Mouse (Mus musculus) heart, embryonic 11.5 days (tissue): ENCODE results near the gene Polr3gl. TPM values are rescaled to one million over a fixed set of nuclear protein-coding genes. Genes with fewer than 3 reads are reported as not detected.

ENCODE experiments used
- ATAC-seq: fragments of 200-750 bp; cut with Nextera tagmentation; replicated peaks from 2 replicates; pipeline ENCODE4 v1.8.0; 2017; ENCODE audit warnings: moderate library complexity; ENCODE audit not compliant: insufficient number of reproducible peaks, low FRiP score, low TSS enrichment
- H3K27ac ChIP-seq: fragments of 300-500 bp; sonication (generic); 2 replicates; pipeline ENCODE4 v1.5.1; 2014; ENCODE audit warnings: mild to moderate bottlenecking, low read depth, low read length
- H3K27me3 ChIP-seq: fragments of 300-500 bp; sonication (generic); 2 replicates; pipeline ENCODE4 v1.6.1; 2014; ENCODE audit warnings: mild to moderate bottlenecking, low read length, mixed read lengths; ENCODE audit not compliant: control insufficient read depth, insufficient read depth
- H3K36me3 ChIP-seq: fragments of 300-500 bp; sonication (generic); 2 replicates; pipeline ENCODE4 v1.6.1; 2014; ENCODE audit warnings: mild to moderate bottlenecking, low read length, moderate library complexity, mixed read lengths; ENCODE audit not compliant: control insufficient read depth, insufficient read depth
- H3K4me1 ChIP-seq: fragments of 300-500 bp; sonication (generic); 2 replicates; pipeline ENCODE4 v1.6.1; 2014; ENCODE audit warnings: low read length; ENCODE audit not compliant: control insufficient read depth, insufficient read depth
- H3K4me2 ChIP-seq: fragments of 300-500 bp; sonication (generic); 2 replicates; pipeline ENCODE4 v1.6.1; 2014; ENCODE audit warnings: mild to moderate bottlenecking, moderate library complexity
- H3K4me3 ChIP-seq: fragments of 300-500 bp; sonication (generic); 2 replicates; pipeline ENCODE4 v1.5.1; 2014; ENCODE audit warnings: low read depth, low read length
- H3K9ac ChIP-seq: fragments of 300-500 bp; sonication (generic); 2 replicates; pipeline ENCODE4 v1.6.1; 2014; ENCODE audit warnings: mild to moderate bottlenecking, low read depth, low read length, moderate library complexity
- H3K9me3 ChIP-seq: fragments of 300-500 bp; sonication (generic); replicated peaks from 2 replicates; pipeline ENCODE4 v1.6.1; 2016; ENCODE audit warnings: low read length; ENCODE audit not compliant: control insufficient read depth
- WGBS: fragments of 180-500 bp; shearing (Covaris S2); extraction: QIAGEN DNeasy Blood & Tissue Kit; methylation state at CpG from one replicate; pipeline ENCODE4 v1.1.7; 2014; ENCODE audit not compliant: insufficient replicate concordance; 5-methylcytosine and 5-hydroxymethylcytosine counted together
- polyA plus RNA-seq: library from polyadenylated mRNA; unstranded; fragments of >200 nt; fragmentation: Nextera tagmentation; extraction: Ambion mirVana; gene quantifications from 2 replicates; pipeline ENCODE4 v1.2.1, GENCODE M21; 2014

Polr3gl gene
- polyA plus RNA-seq, 1 experiment from 2014 or later = 23.8 TPM

DNA sequence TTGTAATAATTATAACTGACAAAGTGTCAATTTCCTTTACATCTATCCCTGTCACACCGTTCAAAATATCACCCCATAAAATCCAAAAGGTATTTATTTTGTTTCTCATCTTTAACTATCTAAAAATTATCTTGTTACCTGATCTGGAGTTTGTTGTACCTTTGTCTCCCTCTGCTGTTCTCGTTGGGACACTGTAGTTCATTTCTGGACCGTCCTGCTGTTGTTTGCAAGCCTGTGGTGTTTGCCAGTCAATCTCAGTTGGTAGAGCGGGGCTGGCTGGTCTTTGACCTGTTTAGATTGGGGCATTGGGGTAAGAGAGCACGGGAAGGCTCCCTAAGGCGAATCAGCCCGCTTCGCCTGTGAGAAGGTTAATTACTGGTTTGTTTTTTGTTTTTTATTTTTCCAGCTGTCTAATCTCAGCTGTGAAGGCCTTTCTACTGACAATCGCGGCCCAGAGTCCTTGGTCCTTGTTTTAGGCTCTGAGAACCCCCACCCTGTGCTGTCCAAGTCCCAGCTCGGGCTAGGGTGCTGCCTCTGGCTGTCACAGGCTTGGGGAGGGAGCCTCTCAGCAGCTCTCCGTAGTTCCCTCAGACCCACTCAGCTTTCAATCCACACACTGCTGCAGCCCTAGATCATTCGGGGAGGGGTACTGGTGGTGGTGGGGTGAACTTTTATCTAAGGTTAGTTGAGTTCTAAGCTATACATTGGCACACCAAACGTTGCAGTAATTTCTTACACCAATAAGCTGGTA lies 52.5 kb downstream of the Polr3gl start:
- no peaks in the 10 kb centered on the region for H3K9me3 ChIP-seq
- H3K27me3 ChIP-seq = peaks cover 5% of the 10 kb centered on the region; the same call in 1 of the 2 replicates

DNA sequence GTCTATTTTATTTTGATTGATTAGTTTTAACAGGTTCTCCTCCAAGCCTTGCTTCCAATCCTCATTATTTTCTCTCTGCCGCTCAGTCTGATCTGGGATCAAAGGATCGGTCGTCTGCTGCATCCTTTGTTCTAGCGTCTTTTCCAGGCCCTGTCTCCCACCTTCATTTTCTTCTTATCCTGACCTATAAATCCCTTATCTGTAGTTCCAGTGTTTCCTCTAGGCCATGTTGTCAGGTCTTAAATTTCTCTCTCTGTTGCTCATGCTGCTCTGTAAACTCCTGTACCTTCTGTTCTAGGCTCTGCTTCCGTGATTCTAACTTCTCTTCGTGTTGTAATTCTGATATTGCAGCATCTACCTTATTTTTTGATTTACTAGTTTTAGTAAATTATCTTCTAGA lies 53.2 kb downstream of the Polr3gl start:
- no peaks in the 10 kb centered on the region for H3K9me3 ChIP-seq
- no peak overlapping the region for H3K27ac ChIP-seq
- H3K9ac ChIP-seq = no peak overlapping the region
- no peak overlapping the region for H3K4me3 ChIP-seq
- H3K4me2 ChIP-seq = no peak overlapping the region
- H3K27me3 ChIP-seq = peaks cover 5% of the 10 kb centered on the region; the same call in 1 of the 2 replicates
- 40% methylated on average over 6 of the region's 6 CpGs for WGBS
- H3K4me1 ChIP-seq = no peaks in the 10 kb centered on the region
- H3K36me3 ChIP-seq = no peaks in the 10 kb centered on the region
- ATAC-seq = no peak

More for the DNA sequence above, 52.5 kb downstream of the Polr3gl start:
- WGBS = 18% methylated on average over 14 of the region's 14 CpGs
- no peak overlapping the region for H3K4me2 ChIP-seq
- H3K4me1 ChIP-seq = no peaks in the 10 kb centered on the region
- H3K4me3 ChIP-seq = no peak overlapping the region
- H3K9ac ChIP-seq = no peak overlapping the region
- no peaks in the 10 kb centered on the region for H3K36me3 ChIP-seq
- H3K27ac ChIP-seq = no peak overlapping the region
- ATAC-seq = no peak

DNA sequence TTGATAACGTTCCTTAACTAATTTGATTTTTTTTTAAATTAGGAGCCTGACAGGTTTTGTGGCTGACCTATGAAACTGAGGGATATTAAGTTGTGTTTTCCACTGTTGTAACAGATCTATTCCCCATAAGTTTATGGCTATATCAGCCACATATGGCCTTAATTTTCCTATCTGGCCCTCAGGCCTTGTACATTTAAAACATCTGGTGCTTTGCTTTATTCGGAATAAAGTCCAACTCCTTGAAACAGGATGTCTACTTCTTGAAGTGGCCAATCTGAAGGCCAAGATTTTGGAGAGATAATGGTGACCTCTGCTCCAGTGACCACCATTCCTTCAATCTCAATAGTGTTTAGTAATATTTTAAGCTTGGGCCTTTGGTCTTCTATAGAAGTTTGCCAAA lies 54.7 kb downstream of the Polr3gl start:
- H3K9ac ChIP-seq = no peak overlapping the region
- H3K27me3 ChIP-seq = peaks cover 5% of the 10 kb centered on the region; the same call in 1 of the 2 replicates
- 67% methylated on average over 2 of the region's 2 CpGs for WGBS
- no peak for ATAC-seq
- no peaks in the 10 kb centered on the region for H3K36me3 ChIP-seq
- no peak overlapping the region for H3K4me2 ChIP-seq
- no peaks in the 10 kb centered on the region for H3K4me1 ChIP-seq
- H3K27ac ChIP-seq = no peak overlapping the region
- no peak overlapping the region for H3K4me3 ChIP-seq
- no peaks in the 10 kb centered on the region for H3K9me3 ChIP-seq

DNA sequence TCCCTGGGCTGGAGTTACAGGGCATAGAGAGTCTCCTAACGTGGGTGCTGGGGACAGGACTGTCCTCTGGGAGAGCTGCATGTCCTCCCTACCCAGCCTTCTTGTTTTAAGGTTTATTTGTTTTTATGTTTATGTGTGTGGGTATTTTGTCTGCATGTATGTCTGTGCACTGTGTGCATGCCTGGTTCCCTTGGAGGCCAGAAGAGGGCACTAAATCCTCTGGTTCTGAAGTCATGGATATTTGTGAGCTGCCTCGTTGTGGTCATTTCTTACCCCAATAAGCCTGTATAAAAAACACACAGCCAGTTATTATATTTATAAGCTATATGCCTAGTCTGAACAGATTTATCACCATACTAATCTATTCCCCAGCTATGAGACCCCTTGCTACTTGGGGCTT lies 59.7 kb downstream of the Polr3gl start:
- WGBS = 50% methylated on average over 2 of the region's 2 CpGs
- Histone ChIP-seq H3K27ac (no peak overlapping the region), H3K4me2 (no peak overlapping the region), H3K9ac (no peak overlapping the region), H3K9me3 (no peaks in the 10 kb centered on the region), H3K4me3 (no peak overlapping the region), H3K36me3 (no peaks in the 10 kb centered on the region), H3K27me3 (no peaks in the 10 kb centered on the region), H3K4me1 (no peaks in the 10 kb centered on the region)
- ATAC-seq = no peak

DNA sequence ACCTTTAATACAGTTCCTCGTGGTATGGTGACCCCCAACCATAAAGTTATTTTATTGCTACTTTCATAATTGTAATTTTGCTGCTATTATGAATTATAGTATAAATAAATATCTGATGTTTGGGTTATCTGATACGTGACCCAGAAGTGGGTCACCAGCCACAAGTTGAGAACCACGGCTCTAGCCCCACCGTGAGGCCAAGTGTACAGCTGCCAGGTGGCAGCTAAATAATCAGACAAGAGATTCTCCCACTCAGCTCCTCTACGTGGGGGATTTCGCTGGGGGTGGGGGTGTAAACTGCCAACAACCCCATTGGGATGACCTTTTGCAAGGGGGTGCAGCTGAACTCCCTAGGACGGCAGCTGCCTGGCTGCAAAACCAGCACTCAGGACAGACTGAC lies 61.9 kb downstream of the Polr3gl start:
- 47% methylated on average over 7 of the region's 7 CpGs for WGBS

DNA sequence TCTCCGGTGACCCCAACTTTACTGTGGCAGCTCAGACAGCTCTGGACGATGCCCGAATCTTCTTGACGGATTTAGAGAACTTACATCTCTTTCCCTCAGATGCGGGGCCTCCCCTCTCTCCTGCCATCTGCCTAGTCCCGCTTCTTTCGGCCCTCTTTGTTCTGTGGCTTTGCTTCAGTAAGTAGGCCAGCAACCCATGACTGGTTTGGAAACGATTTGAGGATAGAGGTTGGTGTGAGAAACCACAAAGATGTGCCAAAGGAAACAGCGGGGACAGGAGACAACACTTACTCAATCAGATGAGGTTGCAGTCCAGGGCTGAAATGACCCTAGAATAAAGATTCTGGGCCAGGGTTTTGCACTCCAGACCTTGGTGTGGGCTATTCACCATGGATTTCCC lies 65.5 kb downstream of the Polr3gl start:
- Histone ChIP-seq H3K27ac (no peak overlapping the region), H3K4me2 (no peak overlapping the region), H3K4me3 (no peak overlapping the region), H3K27me3 (peaks cover 17% of the 10 kb centered on the region), H3K4me1 (peaks cover 19% of the 10 kb centered on the region), H3K9ac (no peak overlapping the region), H3K36me3 (no peaks in the 10 kb centered on the region), H3K9me3 (no peaks in the 10 kb centered on the region)
- WGBS = 50% methylated on average over 9 of the region's 9 CpGs
- ATAC-seq = no peak

More for the DNA sequence above, 61.9 kb downstream of the Polr3gl start:
- H3K4me1 ChIP-seq = peaks cover 6% of the 10 kb centered on the region; the same call in 1 of the 2 replicates
- ATAC-seq = no peak
- no peak overlapping the region for H3K9ac ChIP-seq
- no peak overlapping the region for H3K4me2 ChIP-seq
- H3K9me3 ChIP-seq = no peaks in the 10 kb centered on the region
- no peak overlapping the region for H3K4me3 ChIP-seq
- peaks cover 12% of the 10 kb centered on the region for H3K27me3 ChIP-seq
- no peak overlapping the region for H3K27ac ChIP-seq
- no peaks in the 10 kb centered on the region for H3K36me3 ChIP-seq

Other genes with a start within 250 kb of the Polr3gl start
- gene BC107364, start 141.9 kb downstream of the Polr3gl start, polyA plus RNA-seq = 0.43 TPM in 1 of 2 replicates, not detected in the other
- gene Hfe2, start 69.0 kb downstream of the Polr3gl start, polyA plus RNA-seq = 7.4 and 9.3 TPM in 2 replicates
- gene Txnip, start 36.2 kb downstream of the Polr3gl start, polyA plus RNA-seq = 106 and 121 TPM in 2 replicates
- gene Gm16253, start 17.2 kb downstream of the Polr3gl start, polyA plus RNA-seq = 1.2 and 1.5 TPM in 2 replicates
- gene Ankrd34a, start 2.5 kb upstream of the Polr3gl start, polyA plus RNA-seq = 9.0 TPM in 2 replicates
- gene Lix1l, start 7.0 kb upstream of the Polr3gl start, polyA plus RNA-seq = 6.4 and 6.7 TPM in 2 replicates
- 124 TPM in 2 replicates for gene Rbm8a, start 35.8 kb upstream of the Polr3gl start, polyA plus RNA-seq
- gene Pex11b, start 41.2 kb upstream of the Polr3gl start, polyA plus RNA-seq = 37.4 and 37.7 TPM in 2 replicates
- gene Gm42957, start 41.3 kb upstream of the Polr3gl start, polyA plus RNA-seq = not detected in 2 replicates
- gene Itga10, start 51.4 kb upstream of the Polr3gl start, polyA plus RNA-seq = 0.54 and 0.83 TPM in 2 replicates
- 0.15 and 0.33 TPM in 2 replicates for gene Ankrd35, start 76.0 kb upstream of the Polr3gl start, polyA plus RNA-seq
- 26.9 and 30.2 TPM in 2 replicates for gene Pias3, start 102.2 kb upstream of the Polr3gl start, polyA plus RNA-seq
- gene Nudt17, start 114.4 kb upstream of the Polr3gl start, polyA plus RNA-seq = 7.4 and 9.3 TPM in 2 replicates
- gene Polr3c, start 133.4 kb upstream of the Polr3gl start, polyA plus RNA-seq = 31.4 and 32.7 TPM in 2 replicates
- 53.9 and 56.1 TPM in 2 replicates for gene Rnf115, start 133.5 kb upstream of the Polr3gl start, polyA plus RNA-seq
- gene Pdzk1, start 235.1 kb upstream of the Polr3gl start, polyA plus RNA-seq = 0.10 TPM in 1 of 2 replicates, not detected in the other
- gene Cd160, start 235.2 kb upstream of the Polr3gl start, polyA plus RNA-seq = 0.14 TPM in 1 of 2 replicates, not detected in the other